Mouse (Mus musculus) midbrain, postnatal 0 days (tissue): ENCODE measurements at regions not wholly inside any gene's neighbourhood (a gene's known extent, or its start where the extent isn't known, plus 50 kb on each side); places are given as distances from the start of the nearest gene placed in this dataset.

Source experiments
- ATAC-seq: fragments of 200-750 bp; cut with Nextera tagmentation; 2 replicates; pipeline ENCODE4 v1.8.0; 2017; ENCODE audit warnings: moderate number of reproducible peaks, mild to moderate bottlenecking, moderate TSS enrichment, moderate library complexity; ENCODE audit not compliant: low FRiP score
- DNase-seq: peaks from one replicate; pipeline ENCODE4 v3.0.0-alpha.2; 2015; ENCODE audit warnings: low spot score
- H3K27ac ChIP-seq: fragments of 300-500 bp; sonication (generic); 2 replicates; pipeline ENCODE4 v1.5.1; 2014; ENCODE audit warnings: low read depth, mild to moderate bottlenecking, low read length, mixed read lengths
- H3K27me3 ChIP-seq: fragments of 300-500 bp; sonication (generic); 2 replicates; pipeline ENCODE4 v1.6.1; 2014; ENCODE audit warnings: low read length, control low read depth, mixed read lengths; ENCODE audit not compliant: insufficient read depth
- H3K36me3 ChIP-seq: fragments of 300-500 bp; sonication (generic); 2 replicates; pipeline ENCODE4 v1.6.1; 2014; ENCODE audit warnings: low read length, control low read depth, mixed read lengths; ENCODE audit not compliant: insufficient read depth
- H3K4me1 ChIP-seq: fragments of 300-500 bp; sonication (generic); 2 replicates; pipeline ENCODE4 v1.6.1; 2014; ENCODE audit warnings: mild to moderate bottlenecking, control low read depth, antibody characterized with exemption, low read length, mixed read lengths; ENCODE audit not compliant: insufficient read depth
- H3K4me2 ChIP-seq: fragments of 300-500 bp; sonication (generic); 2 replicates; pipeline ENCODE4 v1.6.1; 2014; ENCODE audit warnings: low read depth, mild to moderate bottlenecking, low read length, mixed read lengths; ENCODE audit not compliant: poor library complexity, severe bottlenecking
- H3K4me3 ChIP-seq: fragments of 300-500 bp; sonication (generic); 2 replicates; pipeline ENCODE4 v1.5.1; 2014; ENCODE audit warnings: low read depth, mild to moderate bottlenecking, low read length, moderate library complexity
- H3K9ac ChIP-seq: fragments of 300-500 bp; sonication (generic); replicated peaks from 2 replicates; pipeline ENCODE4 v1.6.1; 2014; ENCODE audit warnings: mild to moderate bottlenecking, low read length, moderate library complexity, mixed read lengths; ENCODE audit not compliant: poor library complexity, severe bottlenecking
- H3K9me3 ChIP-seq: fragments of 300-500 bp; sonication (generic); 2 replicates; pipeline ENCODE4 v1.6.1; 2016; ENCODE audit warnings: low read length, control low read depth
- CTCF ChIP-seq: IDR thresholded peaks from 2 replicates; pipeline ENCODE4 v1.5.1; 2016; ENCODE audit warnings: antibody characterized with exemption, mild to moderate bottlenecking
- WGBS: fragments of 180-500 bp; shearing (Covaris S2); extraction: QIAGEN DNeasy Blood & Tissue Kit; methylation state at CpG from one replicate; pipeline ENCODE4 v1.1.7; 2014; 5-methylcytosine and 5-hydroxymethylcytosine counted together

DNA sequence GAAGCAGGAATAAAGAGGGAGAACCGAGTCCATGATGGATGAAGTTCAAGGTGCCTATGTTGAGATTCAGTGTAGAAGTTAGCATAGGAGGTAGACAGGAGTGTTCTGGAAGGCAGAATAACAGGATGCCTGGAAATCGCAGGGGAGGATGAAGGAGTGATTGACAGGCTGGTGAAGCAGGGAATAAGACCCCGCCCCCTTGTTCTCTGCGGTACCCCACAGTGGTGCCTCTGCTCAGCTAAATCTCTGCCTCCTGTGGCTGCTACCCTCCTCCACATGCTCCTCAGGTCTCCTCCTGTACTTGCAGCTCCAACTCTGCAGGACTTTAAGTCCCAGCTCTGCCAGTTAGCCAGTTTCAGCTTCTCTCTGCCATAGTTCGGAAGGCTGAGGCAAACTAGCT lies 261.2 kb upstream of the Gria1 start:
- ATAC-seq (no peak), DNase-seq (no peak)
- H3K4me1 ChIP-seq: no peaks in the 10 kb centered on the region
- H3K36me3 ChIP-seq: no peaks in the 10 kb centered on the region
- H3K9me3 ChIP-seq: no peaks in the 10 kb centered on the region
- no peak overlapping the region for H3K4me2 ChIP-seq
- H3K4me3 ChIP-seq: no peak overlapping the region
- no peaks in the 10 kb centered on the region for H3K27me3 ChIP-seq
- H3K27ac ChIP-seq: no peak overlapping the region
- H3K9ac ChIP-seq: no peak overlapping the region
- 33% methylated on average over 5 of the region's 5 CpGs for WGBS
- TF ChIP-seq CTCF: no peak

- no peak for DNase-seq
- Histone ChIP-seq H3K4me3 (no peak overlapping the region), H3K4me1 (no peaks in the 10 kb centered on the region), H3K27me3 (no peaks in the 10 kb centered on the region), H3K4me2 (no peak overlapping the region), H3K27ac (no peak overlapping the region), H3K36me3 (no peaks in the 10 kb centered on the region), H3K9me3 (no peaks in the 10 kb centered on the region), H3K9ac (no peak overlapping the region)
- ATAC-seq: no peak
- WGBS: 43% methylated on average over 8 of the region's 8 CpGs
- no peak for TF ChIP-seq CTCF
Observed at GRCm38 (mm10) chr11:56750639-56751038, 260.5 kb upstream of the Gria1 start.

DNA sequence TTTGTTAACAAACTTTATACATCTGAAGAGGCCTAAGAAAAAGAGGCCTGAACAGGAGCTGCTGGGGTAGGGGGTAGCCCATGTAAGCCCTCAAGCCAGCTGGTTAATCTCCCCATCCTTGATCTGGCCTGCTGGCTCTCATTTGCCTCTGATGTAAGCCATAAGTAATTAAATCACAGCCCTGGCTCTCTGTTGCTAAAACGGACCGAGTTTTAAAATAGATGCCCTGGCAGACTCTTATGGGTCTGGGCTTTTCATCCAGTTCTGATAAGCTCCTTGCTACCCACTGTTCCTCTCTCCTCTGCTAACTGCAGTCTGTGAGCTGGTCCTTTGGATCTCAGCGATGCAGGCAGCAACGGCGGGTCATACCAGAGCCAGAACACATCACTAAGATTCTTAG lies 259.3 kb upstream of the Gria1 start:
- peak; percentile 41 for DNase-seq

DNA sequence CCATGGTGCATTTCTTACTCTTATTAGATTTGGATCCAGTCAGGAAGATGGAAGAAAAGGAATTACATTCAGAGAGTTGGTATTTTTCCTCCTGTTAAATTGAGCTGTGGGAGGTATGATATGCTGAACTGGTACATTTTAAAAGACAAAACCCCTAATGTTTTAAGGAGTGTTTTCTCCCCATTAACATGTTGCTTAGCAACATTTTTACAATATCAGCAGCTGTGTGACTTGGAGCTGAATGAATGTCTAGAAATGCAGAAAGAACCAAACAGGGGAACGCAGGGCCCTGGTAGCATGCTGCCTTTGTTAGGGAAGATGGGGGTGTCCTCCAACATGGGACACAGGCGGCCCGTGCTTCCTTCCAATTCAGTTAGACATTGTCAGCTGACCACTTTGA lies 257.5 kb upstream of the Gria1 start:
- Histone ChIP-seq H3K36me3 (no peaks in the 10 kb centered on the region), H3K4me3 (no peak overlapping the region), H3K9ac (no peak overlapping the region), H3K27ac (no peak overlapping the region), H3K4me2 (no peak overlapping the region), H3K4me1 (no peaks in the 10 kb centered on the region), H3K27me3 (no peaks in the 10 kb centered on the region), H3K9me3 (no peaks in the 10 kb centered on the region)
- no peak for ATAC-seq
- peak; percentile 59 for DNase-seq
- WGBS: 40% methylated on average over 3 of the region's 3 CpGs
- no peak for TF ChIP-seq CTCF

More for the DNA sequence above, 259.3 kb upstream of the Gria1 start:
- Histone ChIP-seq H3K27me3 (no peaks in the 10 kb centered on the region), H3K27ac (no peak overlapping the region), H3K9ac (no peak overlapping the region), H3K4me2 (no peak overlapping the region), H3K9me3 (no peaks in the 10 kb centered on the region), H3K4me1 (no peaks in the 10 kb centered on the region), H3K4me3 (no peak overlapping the region), H3K36me3 (no peaks in the 10 kb centered on the region)
- TF ChIP-seq CTCF: no peak
- ATAC-seq: no peak
- WGBS: 27% methylated on average over 5 of the region's 5 CpGs

DNA sequence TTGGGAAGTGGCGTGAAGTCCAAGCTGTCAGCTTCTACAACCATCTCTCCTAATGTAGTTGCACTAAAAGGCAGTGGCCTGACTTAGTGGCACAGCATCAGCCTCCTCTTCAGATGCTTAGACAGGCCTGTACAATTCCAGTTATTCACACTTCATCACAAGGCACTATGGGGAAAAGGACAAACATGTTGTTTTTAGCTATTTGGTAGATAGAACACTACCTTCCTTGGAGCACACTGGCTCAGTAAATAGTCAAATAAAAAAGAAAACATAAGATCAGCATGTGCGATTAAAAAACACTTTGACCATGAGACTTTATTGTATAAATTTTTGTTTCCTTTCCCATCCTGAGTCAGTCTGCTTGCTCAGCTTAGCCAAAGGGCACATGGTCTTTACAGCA lies 250.7 kb upstream of the Gria1 start:
- DNase-seq: no peak

DNA sequence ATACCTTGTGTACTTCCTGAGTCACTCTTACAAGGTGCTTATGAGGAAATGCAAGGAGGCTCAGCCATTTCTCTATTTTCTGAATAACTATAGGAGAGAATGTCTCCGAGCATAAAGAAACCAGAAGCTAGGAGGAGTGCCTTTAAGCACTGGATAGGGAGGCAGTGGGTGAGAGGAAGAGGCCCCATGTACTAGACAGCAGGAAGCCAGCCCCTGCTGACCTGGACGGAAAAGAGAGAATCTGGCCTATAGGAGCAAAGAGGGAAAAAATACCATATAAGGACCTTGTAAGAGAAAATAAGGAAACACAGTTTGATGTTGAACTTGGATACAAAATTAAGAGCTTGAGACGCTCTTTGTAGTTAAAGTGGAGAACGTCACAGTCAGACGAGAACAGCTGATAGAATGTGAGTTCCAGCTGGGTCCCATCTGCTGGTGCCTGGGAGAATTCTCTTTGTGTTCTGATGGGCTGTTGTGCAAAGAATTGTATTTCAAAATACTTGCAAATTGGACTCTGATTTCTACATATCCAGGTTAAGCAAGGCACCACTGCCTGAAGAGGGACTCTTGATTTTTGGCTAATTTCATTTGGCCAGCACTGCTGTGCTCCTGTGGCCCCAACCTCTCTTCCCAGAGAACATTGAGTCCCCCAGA lies 248.6 kb upstream of the Gria1 start:
- DNase-seq (peak; percentile 20), ATAC-seq (no peak)
- H3K4me3 ChIP-seq: no peak overlapping the region
- 58% methylated on average over 5 of the region's 5 CpGs for WGBS
- H3K4me2 ChIP-seq: no peak overlapping the region
- H3K36me3 ChIP-seq: no peaks in the 10 kb centered on the region
- no peak for TF ChIP-seq CTCF
- H3K27me3 ChIP-seq: no peaks in the 10 kb centered on the region
- H3K27ac ChIP-seq: no peak overlapping the region
- no peaks in the 10 kb centered on the region; the same call in 1 of the 2 replicates for H3K4me1 ChIP-seq
- H3K9ac ChIP-seq: no peak overlapping the region
- no peaks in the 10 kb centered on the region for H3K9me3 ChIP-seq

More for the DNA sequence above, 250.7 kb upstream of the Gria1 start:
- no peak overlapping the region for H3K27ac ChIP-seq
- no peak for ATAC-seq
- WGBS: 86% methylated on average over 2 of the region's 2 CpGs
- H3K9me3 ChIP-seq: no peaks in the 10 kb centered on the region
- no peaks in the 10 kb centered on the region; the same call in 1 of the 2 replicates for H3K4me1 ChIP-seq
- H3K4me3 ChIP-seq: no peak overlapping the region
- no peaks in the 10 kb centered on the region for H3K27me3 ChIP-seq
- H3K36me3 ChIP-seq: no peaks in the 10 kb centered on the region
- no peak for TF ChIP-seq CTCF
- H3K4me2 ChIP-seq: no peak overlapping the region
- H3K9ac ChIP-seq: no peak overlapping the region
